Mouse (Mus musculus) lung, postnatal 0 days (tissue): Measurements from ENCODE around the gene Coro2a.

Experiments
- CTCF ChIP-seq: IDR thresholded peaks from 2 replicates; pipeline ENCODE4 v1.5.1; 2016; ENCODE audit warnings: antibody characterized with exemption, mild to moderate bottlenecking
- EP300 ChIP-seq: IDR thresholded peaks from 2 replicates; pipeline ENCODE4 v1.6.1; 2016; ENCODE audit warnings: antibody characterized with exemption, mild to moderate bottlenecking, control low read depth

DNA sequence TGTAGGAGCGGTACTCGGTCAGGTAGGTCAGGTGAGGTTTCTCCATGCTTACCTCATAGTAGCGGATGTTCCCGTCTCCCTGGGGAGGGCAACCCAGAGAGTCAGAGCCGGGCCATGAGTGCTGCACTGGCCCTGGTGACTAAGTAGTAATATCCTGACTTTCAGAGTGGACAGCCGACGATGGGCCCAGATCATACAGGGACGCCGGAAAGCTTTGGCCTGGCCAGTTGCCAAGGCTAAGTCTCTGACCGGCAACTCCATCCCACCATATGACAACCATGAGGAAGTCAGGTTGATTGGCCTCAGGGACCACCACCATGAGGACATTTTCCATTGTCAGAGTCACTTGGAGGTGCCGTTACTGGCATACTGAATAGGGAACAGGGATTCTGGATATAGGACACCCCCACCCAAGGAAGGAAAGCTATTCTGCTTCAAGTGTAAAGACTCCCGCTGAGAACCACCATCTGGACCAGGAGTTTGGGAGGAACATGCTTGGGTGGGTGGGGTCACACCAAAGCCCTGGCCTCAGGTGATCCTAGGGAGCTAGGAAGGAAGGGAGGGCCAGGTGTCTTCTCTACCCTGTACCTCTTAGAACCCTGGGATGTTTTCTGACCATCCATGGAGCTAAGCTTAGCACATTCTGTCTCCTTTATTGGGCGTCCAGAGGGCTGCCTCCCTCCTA, 58.5 kb downstream of the Coro2a start:
- TF ChIP-seq CTCF, result no peak
- TF ChIP-seq EP300, result no peak
